Mouse (Mus musculus): ENCODE results near the gene Tmem39a. TPM values are rescaled to one million over a fixed set of nuclear protein-coding genes. Genes with fewer than 3 reads are reported as not detected.
A peak's percentile ranks its signal among the peaks of the same experiment; 100 is the strongest.

Gene Tmem39a
- polyA plus RNA-seq, 1 experiment = 165 TPM

- no peaks in the 10 kb centered on the region for H3K9me3 ChIP-seq (replicated peaks; ENCODE audit: control insufficient read depth, insufficient read depth, low read length, poor library complexity, severe bottlenecking)
- H3K4me3 ChIP-seq (ENCODE audit: low read depth, low read length) = no peak overlapping the region
- H3K27me3 ChIP-seq (ENCODE audit: control insufficient read depth, insufficient read depth, low read length, poor library complexity, severe bottlenecking) = no peaks in the 10 kb centered on the region
- H3K36me3 ChIP-seq (ENCODE audit: control insufficient read depth, insufficient read depth, low read length, poor library complexity, severe bottlenecking) = peaks cover 41% of the 10 kb centered on the region
- TF ChIP-seq CTCF (IDR thresholded peaks at IDR 0.05; ENCODE audit: low read depth, low read length) = no peak
- TF ChIP-seq EP300 (IDR thresholded peaks at IDR 0.05; ENCODE audit: insufficient read depth, low read depth, low read length) = no peak
- no peak for TF ChIP-seq POLR2A (IDR thresholded peaks at IDR 0.05; ENCODE audit: insufficient read depth, low read length)
- no peak overlapping the region for H3K9ac ChIP-seq (ENCODE audit: low read depth, poor library complexity, severe bottlenecking)
- H3K4me1 ChIP-seq (ENCODE audit: control insufficient read depth, insufficient read depth, low read length) = no peaks in the 10 kb centered on the region
- H3K27ac ChIP-seq (ENCODE audit: insufficient read depth, low read length) = no peak overlapping the region
These were observed 34.4 kb downstream of the Tmem39a start for GRCm38 (mm10) chr16:38592946-38593345.

- H3K4me3 ChIP-seq (ENCODE audit: low read depth, low read length) = no peak overlapping the region
- no peak overlapping the region for H3K27ac ChIP-seq (ENCODE audit: insufficient read depth, low read length)
- H3K36me3 ChIP-seq (ENCODE audit: control insufficient read depth, insufficient read depth, low read length, poor library complexity, severe bottlenecking) = peaks cover 27% of the 10 kb centered on the region
- no peaks in the 10 kb centered on the region for H3K27me3 ChIP-seq (ENCODE audit: control insufficient read depth, insufficient read depth, low read length, poor library complexity, severe bottlenecking)
- no peaks in the 10 kb centered on the region for H3K9me3 ChIP-seq (replicated peaks; ENCODE audit: control insufficient read depth, insufficient read depth, low read length, poor library complexity, severe bottlenecking)
- no peaks in the 10 kb centered on the region for H3K4me1 ChIP-seq (ENCODE audit: control insufficient read depth, insufficient read depth, low read length)
- H3K9ac ChIP-seq (ENCODE audit: low read depth, poor library complexity, severe bottlenecking) = no peak overlapping the region
- TF ChIP-seq CTCF (IDR thresholded peaks at IDR 0.05; ENCODE audit: low read depth, low read length) (no peak), EP300 (IDR thresholded peaks at IDR 0.05; ENCODE audit: insufficient read depth, low read depth, low read length) (no peak), POLR2A (IDR thresholded peaks at IDR 0.05; ENCODE audit: insufficient read depth, low read length) (no peak)
These were observed 35.9 kb downstream of the Tmem39a start for GRCm38 (mm10) chr16:38594435-38594834.

GRCm38 (mm10) chr16:38596099-38596498, 37.6 kb downstream of the Tmem39a start:
- no peak overlapping the region for H3K4me3 ChIP-seq (ENCODE audit: low read depth, low read length)
- H3K4me1 ChIP-seq (ENCODE audit: control insufficient read depth, insufficient read depth, low read length) = no peaks in the 10 kb centered on the region
- TF ChIP-seq POLR2A (IDR thresholded peaks at IDR 0.05; ENCODE audit: insufficient read depth, low read length) = no peak
- TF ChIP-seq CTCF (IDR thresholded peaks at IDR 0.05; ENCODE audit: low read depth, low read length) = no peak
- TF ChIP-seq EP300 (IDR thresholded peaks at IDR 0.05; ENCODE audit: insufficient read depth, low read depth, low read length) = no peak
- peaks cover 15% of the 10 kb centered on the region for H3K36me3 ChIP-seq (ENCODE audit: control insufficient read depth, insufficient read depth, low read length, poor library complexity, severe bottlenecking)
- H3K27me3 ChIP-seq (ENCODE audit: control insufficient read depth, insufficient read depth, low read length, poor library complexity, severe bottlenecking) = no peaks in the 10 kb centered on the region
- H3K9me3 ChIP-seq (replicated peaks; ENCODE audit: control insufficient read depth, insufficient read depth, low read length, poor library complexity, severe bottlenecking) = no peaks in the 10 kb centered on the region
- H3K9ac ChIP-seq (ENCODE audit: low read depth, poor library complexity, severe bottlenecking) = no peak overlapping the region
- H3K27ac ChIP-seq (ENCODE audit: insufficient read depth, low read length) = no peak overlapping the region

GRCm38 (mm10) chr16:38596651-38597050, 38.2 kb downstream of the Tmem39a start:
- Histone ChIP-seq H3K9ac (ENCODE audit: low read depth, poor library complexity, severe bottlenecking) (no peak overlapping the region), H3K4me3 (ENCODE audit: low read depth, low read length) (no peak overlapping the region), H3K27ac (ENCODE audit: insufficient read depth, low read length) (no peak overlapping the region), H3K9me3 (replicated peaks; ENCODE audit: control insufficient read depth, insufficient read depth, low read length, poor library complexity, severe bottlenecking) (no peaks in the 10 kb centered on the region), H3K36me3 (ENCODE audit: control insufficient read depth, insufficient read depth, low read length, poor library complexity, severe bottlenecking) (peaks cover 10% of the 10 kb centered on the region), H3K4me1 (ENCODE audit: control insufficient read depth, insufficient read depth, low read length) (no peaks in the 10 kb centered on the region), H3K27me3 (ENCODE audit: control insufficient read depth, insufficient read depth, low read length, poor library complexity, severe bottlenecking) (no peaks in the 10 kb centered on the region)
- TF ChIP-seq POLR2A (IDR thresholded peaks at IDR 0.05; ENCODE audit: insufficient read depth, low read length) = no peak
- TF ChIP-seq CTCF (IDR thresholded peaks at IDR 0.05; ENCODE audit: low read depth, low read length) = no peak
- no peak for TF ChIP-seq EP300 (IDR thresholded peaks at IDR 0.05; ENCODE audit: insufficient read depth, low read depth, low read length)

- Histone ChIP-seq H3K27ac (ENCODE audit: insufficient read depth, low read length) (no peak overlapping the region), H3K4me1 (ENCODE audit: control insufficient read depth, insufficient read depth, low read length) (peaks cover 3% of the 10 kb centered on the region), H3K4me3 (ENCODE audit: low read depth, low read length) (no peak overlapping the region), H3K36me3 (ENCODE audit: control insufficient read depth, insufficient read depth, low read length, poor library complexity, severe bottlenecking) (no peaks in the 10 kb centered on the region), H3K9ac (ENCODE audit: low read depth, poor library complexity, severe bottlenecking) (no peak overlapping the region), H3K27me3 (ENCODE audit: control insufficient read depth, insufficient read depth, low read length, poor library complexity, severe bottlenecking) (no peaks in the 10 kb centered on the region), H3K9me3 (replicated peaks; ENCODE audit: control insufficient read depth, insufficient read depth, low read length, poor library complexity, severe bottlenecking) (no peaks in the 10 kb centered on the region)
- TF ChIP-seq EP300 (IDR thresholded peaks at IDR 0.05; ENCODE audit: insufficient read depth, low read depth, low read length) = no peak
These were observed 40.6 kb downstream of the Tmem39a start for GRCm38 (mm10) chr16:38598986-38599680.

GRCm38 (mm10) chr16:38602989-38603804, 44.7 kb downstream of the Tmem39a start:
- Histone ChIP-seq H3K4me1 (ENCODE audit: control insufficient read depth, insufficient read depth, low read length) (peaks cover 3% of the 10 kb centered on the region), H3K36me3 (ENCODE audit: control insufficient read depth, insufficient read depth, low read length, poor library complexity, severe bottlenecking) (no peaks in the 10 kb centered on the region), H3K9ac (ENCODE audit: low read depth, poor library complexity, severe bottlenecking) (peak overlapping the region; percentile 67), H3K4me3 (ENCODE audit: low read depth, low read length) (peak overlapping the region; percentile 52), H3K27me3 (ENCODE audit: control insufficient read depth, insufficient read depth, low read length, poor library complexity, severe bottlenecking) (no peaks in the 10 kb centered on the region), H3K9me3 (replicated peaks; ENCODE audit: control insufficient read depth, insufficient read depth, low read length, poor library complexity, severe bottlenecking) (no peaks in the 10 kb centered on the region), H3K27ac (ENCODE audit: insufficient read depth, low read length) (peak overlapping the region; percentile 34; the same call in 1 of the 2 replicates)
- peak; percentile 70 for TF ChIP-seq POLR2A (IDR thresholded peaks at IDR 0.05; ENCODE audit: insufficient read depth, low read length)
- TF ChIP-seq EP300 (IDR thresholded peaks at IDR 0.05; ENCODE audit: insufficient read depth, low read depth, low read length) = no peak
